Mouse (Mus musculus): Measurements from ENCODE around the gene Plcd1. TPM values are rescaled to one million over a fixed set of nuclear protein-coding genes. Genes with fewer than 3 reads are reported as not detected.

The Plcd1 gene
- total and polyA plus RNA-seq, 3 experiments: 0.36 TPM; not detected in 2

GRCm38 (mm10) chr9:119032538-119032937, 60.8 kb downstream of the Plcd1 start:
- TF ChIP-seq NRF1 (IDR thresholded peaks at IDR 0.05; ENCODE audit: insufficient read depth, low read depth, low read length, poor library complexity, severe bottlenecking) (no peak), ZMIZ1 (IDR thresholded peaks at IDR 0.05; ENCODE audit: low read depth, low read length) (no peak), RAD21 (IDR thresholded peaks at IDR 0.05; ENCODE audit: low read depth, low read length) (no peak), SIN3A (IDR thresholded peaks at IDR 0.05; ENCODE audit: low read length) (no peak), SMC3 (IDR thresholded peaks at IDR 0.05; ENCODE audit: low read depth, low read length) (no peak), POLR2A (IDR thresholded peaks at IDR 0.05; ENCODE audit: control insufficient read depth in 1 of 2, insufficient read depth in 1 of 2, low read depth in 1 of 2, low read length in 2 of 2, poor library complexity in 1 of 2) (no peak), HCFC1 (IDR thresholded peaks at IDR 0.05; ENCODE audit: low read depth, low read length) (no peak), KAT2A (conservative IDR thresholded peaks at IDR 0.05; ENCODE audit: low read depth, low read length) (no peak), ZNF384 (IDR thresholded peaks at IDR 0.05; ENCODE audit: low read depth, low read length) (no peak)
- Histone ChIP-seq H3K27ac (ENCODE audit: control insufficient read depth, low read depth, low read length) (no peak overlapping the region), H3K9ac (ENCODE audit: control insufficient read depth, low read depth, low read length, poor library complexity, severe bottlenecking) (no peak overlapping the region), H3K4me1 (ENCODE audit: control insufficient read depth in 1 of 2, insufficient read depth in 2 of 2, low read length in 2 of 2) (no peaks in the 10 kb centered on the region), H3K79me2 (ENCODE audit: control insufficient read depth, insufficient read depth, low read length, poor library complexity) (no peaks in the 10 kb centered on the region), H3K27me3 (ENCODE audit: control insufficient read depth in 1 of 2, insufficient read depth in 2 of 2, low read length in 2 of 2) (no peaks in the 10 kb centered on the region), H3K4me3 (ENCODE audit: control insufficient read depth in 1 of 2, insufficient read depth in 1 of 2, low read depth in 2 of 2, low read length in 2 of 2) (no peak overlapping the region), H3K9me3 (replicated peaks; ENCODE audit: insufficient read depth, low read length) (no peaks in the 10 kb centered on the region), H3K36me3 (ENCODE audit: control insufficient read depth in 1 of 2, insufficient read depth in 2 of 2, low read length in 2 of 2) (no peaks in the 10 kb centered on the region; a peak in 1 of 4 replicates)
- no peak for DNase-seq (ENCODE audit: low read depth, low spot score)

DNA sequence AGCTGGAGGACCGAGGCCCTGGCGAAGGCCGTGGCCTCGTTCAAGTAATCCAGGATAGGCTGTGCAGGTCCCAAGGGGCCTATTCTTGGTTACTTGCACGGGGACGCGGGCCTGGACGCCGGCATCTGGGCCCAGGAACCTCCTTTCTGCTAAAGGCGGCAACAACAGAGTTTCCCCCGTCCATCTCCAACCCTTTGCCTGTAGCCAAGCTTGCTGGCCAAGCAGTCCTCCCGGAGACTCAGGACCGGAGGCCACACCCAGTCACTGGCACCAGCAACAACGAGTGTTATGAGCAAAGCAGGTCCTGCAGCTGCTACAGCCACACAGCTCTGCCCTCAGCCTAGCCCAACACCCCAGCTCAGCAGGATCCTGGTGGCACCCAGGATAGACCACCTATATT, 61.5 kb downstream of the Plcd1 start:
- Histone ChIP-seq H3K9me3 (replicated peaks; ENCODE audit: insufficient read depth, low read length) (no peaks in the 10 kb centered on the region), H3K27ac (ENCODE audit: control insufficient read depth, low read depth, low read length) (no peak overlapping the region), H3K79me2 (ENCODE audit: control insufficient read depth, insufficient read depth, low read length, poor library complexity) (no peaks in the 10 kb centered on the region), H3K9ac (ENCODE audit: control insufficient read depth, low read depth, low read length, poor library complexity, severe bottlenecking) (no peak overlapping the region), H3K4me1 (ENCODE audit: control insufficient read depth in 1 of 2, insufficient read depth in 2 of 2, low read length in 2 of 2) (no peaks in the 10 kb centered on the region), H3K4me3 (ENCODE audit: control insufficient read depth in 1 of 2, insufficient read depth in 1 of 2, low read depth in 2 of 2, low read length in 2 of 2) (no peak overlapping the region), H3K36me3 (ENCODE audit: control insufficient read depth in 1 of 2, insufficient read depth in 2 of 2, low read length in 2 of 2) (no peaks in the 10 kb centered on the region; a peak in 1 of 4 replicates), H3K27me3 (ENCODE audit: control insufficient read depth in 1 of 2, insufficient read depth in 2 of 2, low read length in 2 of 2) (no peaks in the 10 kb centered on the region)
- no peak for DNase-seq (ENCODE audit: low read depth, low spot score)
- TF ChIP-seq MXI1 (IDR thresholded peaks at IDR 0.05; ENCODE audit: low read depth, low read length): no peak
- TF ChIP-seq TBP (IDR thresholded peaks at IDR 0.05; ENCODE audit: low read depth, low read length): no peak
- no peak for TF ChIP-seq NRF1 (IDR thresholded peaks at IDR 0.05; ENCODE audit: insufficient read depth, low read depth, low read length, poor library complexity, severe bottlenecking)
- no peak for TF ChIP-seq CTCF (IDR thresholded peaks at IDR 0.05 in 2 of 3, conservative IDR thresholded peaks at IDR 0.05 in 1 of 3; ENCODE audit: control insufficient read depth in 1 of 3, insufficient read depth in 1 of 3, low read depth in 2 of 3, low read length in 3 of 3, poor library complexity in 1 of 3, severe bottlenecking in 1 of 3)
- no peak for TF ChIP-seq ETS1 (IDR thresholded peaks at IDR 0.05; ENCODE audit: low read depth, low read length)
- TF ChIP-seq EP300 (IDR thresholded peaks at IDR 0.05; ENCODE audit: low read depth in 1 of 2, low read length in 2 of 2): no peak
- no peak for TF ChIP-seq KAT2A (conservative IDR thresholded peaks at IDR 0.05; ENCODE audit: low read depth, low read length)
- no peak for TF ChIP-seq MYB (IDR thresholded peaks at IDR 0.05; ENCODE audit: low read depth, low read length)
- no peak for TF ChIP-seq POLR2AphosphoS2 (IDR thresholded peaks at IDR 0.05; ENCODE audit: low read length)
- no peak for TF ChIP-seq SMC3 (IDR thresholded peaks at IDR 0.05; ENCODE audit: low read depth, low read length)
- no peak for TF ChIP-seq ELF1 (IDR thresholded peaks at IDR 0.05; ENCODE audit: low read depth, low read length)
- no peak for TF ChIP-seq MAFK (IDR thresholded peaks at IDR 0.05; ENCODE audit: borderline replicate concordance, low read depth, low read length)
- TF ChIP-seq USF1 (IDR thresholded peaks at IDR 0.05; ENCODE audit: low read depth, low read length): no peak
- TF ChIP-seq CHD2 (IDR thresholded peaks at IDR 0.05; ENCODE audit: low read length): no peak
- no peak for TF ChIP-seq SIN3A (IDR thresholded peaks at IDR 0.05; ENCODE audit: low read length)
- no peak for TF ChIP-seq POLR2A (IDR thresholded peaks at IDR 0.05; ENCODE audit: control insufficient read depth in 1 of 2, insufficient read depth in 1 of 2, low read depth in 1 of 2, low read length in 2 of 2, poor library complexity in 1 of 2)

All from MEL (cell line).